Mouse (Mus musculus) midbrain, embryonic 15.5 days (tissue): ENCODE measurements around the gene Gm16223. TPM values are rescaled to one million over a fixed set of nuclear protein-coding genes. Genes with fewer than 3 reads are reported as not detected.
A peak's percentile ranks its signal among the peaks of the same experiment; 100 is the strongest.

ENCODE experiments used
- ATAC-seq: fragments of 200-750 bp; cut with Nextera tagmentation; replicated peaks from 2 replicates; pipeline ENCODE4 v1.8.0; 2017; ENCODE audit warnings: moderate TSS enrichment
- H3K27ac ChIP-seq: fragments of 300-500 bp; sonication (generic); 2 replicates; pipeline ENCODE4 v1.5.1; 2015; ENCODE audit warnings: mild to moderate bottlenecking, inconsistent platforms
- H3K27me3 ChIP-seq: fragments of 300-500 bp; sonication (generic); replicated peaks from 2 replicates; pipeline ENCODE4 v1.6.1; 2015; ENCODE audit warnings: inconsistent platforms
- H3K36me3 ChIP-seq: fragments of 300-500 bp; sonication (generic); replicated peaks from 2 replicates; pipeline ENCODE4 v1.6.1; 2015; ENCODE audit warnings: inconsistent platforms
- H3K4me1 ChIP-seq: fragments of 300-500 bp; sonication (generic); 2 replicates; pipeline ENCODE4 v1.6.1; 2015; ENCODE audit warnings: inconsistent platforms
- H3K4me2 ChIP-seq: fragments of 300-500 bp; sonication (generic); 2 replicates; pipeline ENCODE4 v1.6.1; 2015; ENCODE audit warnings: inconsistent platforms, mild to moderate bottlenecking, moderate library complexity
- H3K4me3 ChIP-seq: fragments of 300-500 bp; sonication (generic); 2 replicates; pipeline ENCODE4 v1.5.1; 2015; ENCODE audit warnings: mild to moderate bottlenecking, inconsistent platforms
- H3K9ac ChIP-seq: fragments of 300-500 bp; sonication (generic); 2 replicates; pipeline ENCODE4 v1.6.1; 2015; ENCODE audit warnings: mild to moderate bottlenecking, inconsistent platforms
- H3K9me3 ChIP-seq: fragments of 300-500 bp; sonication (generic); 2 replicates; pipeline ENCODE4 v1.6.1; 2016; ENCODE audit warnings: inconsistent platforms
- WGBS: fragments of 180-500 bp; shearing (Covaris S2); methylation state at CpG from one replicate; pipeline ENCODE4 v1.1.7; 2015; ENCODE audit warnings: mixed read lengths; 5-methylcytosine and 5-hydroxymethylcytosine counted together
- polyA plus RNA-seq: library from polyadenylated mRNA; unstranded; fragments of >200 nt; fragmentation: Nextera tagmentation; extraction: Ambion mirVana; gene quantifications from 2 replicates; pipeline ENCODE4 v1.2.1, GENCODE M21; 2015

The Gm16223 gene
- polyA plus RNA-seq = not detected in 2 replicates

GRCm38 (mm10) chr5:42067476-42068187, at the start of gene Gm16223:
Gene Gm16223, plus strand, starts transcription at chr5:42067960.
- H3K4me1 ChIP-seq = no peaks in the 10 kb centered on the region
- ATAC-seq = peak; percentile 75
- 49% methylated on average over 10 of the region's 10 CpGs for WGBS
- no peaks in the 10 kb centered on the region for H3K36me3 ChIP-seq
- H3K4me3 ChIP-seq = no peak within 1 kb of the TSS
- H3K9me3 ChIP-seq = no peaks in the 10 kb centered on the region
- H3K4me2 ChIP-seq = no peak within 1 kb of the TSS
- H3K9ac ChIP-seq = no peak within 1 kb of the TSS
- no peaks in the 10 kb centered on the region for H3K27me3 ChIP-seq
- peak within 1 kb of the TSS; percentile 10; the same call in 1 of the 2 replicates for H3K27ac ChIP-seq

- ATAC-seq = no peak
- H3K9me3 ChIP-seq = no peaks in the 10 kb centered on the region
- H3K36me3 ChIP-seq = no peaks in the 10 kb centered on the region
- WGBS = 82% methylated on average over 3 of the region's 3 CpGs
- no peak overlapping the region for H3K9ac ChIP-seq
- H3K27ac ChIP-seq = no peak overlapping the region
- no peaks in the 10 kb centered on the region for H3K4me1 ChIP-seq
- no peaks in the 10 kb centered on the region for H3K27me3 ChIP-seq
- no peak overlapping the region for H3K4me3 ChIP-seq
- H3K4me2 ChIP-seq = no peak overlapping the region
These were observed 45.7 kb upstream of the Gm16223 start for GRCm38 (mm10) chr5:42022029-42022428.

- 84% methylated on average over 1 of the region's 1 CpGs for WGBS
- no peak overlapping the region for H3K27ac ChIP-seq
- H3K9me3 ChIP-seq = no peaks in the 10 kb centered on the region
- H3K4me2 ChIP-seq = no peak overlapping the region
- no peaks in the 10 kb centered on the region for H3K36me3 ChIP-seq
- no peak for ATAC-seq
- H3K9ac ChIP-seq = no peak overlapping the region
- no peaks in the 10 kb centered on the region for H3K27me3 ChIP-seq
- H3K4me1 ChIP-seq = no peaks in the 10 kb centered on the region
- no peak overlapping the region for H3K4me3 ChIP-seq
These were observed 44.2 kb upstream of the Gm16223 start for GRCm38 (mm10) chr5:42023521-42023920.

- peak overlapping the region; percentile 61 for H3K27ac ChIP-seq
- H3K9me3 ChIP-seq = no peaks in the 10 kb centered on the region
- 41% methylated on average over 15 of the region's 15 CpGs for WGBS
- H3K27me3 ChIP-seq = no peaks in the 10 kb centered on the region
- H3K4me1 ChIP-seq = peaks cover 6% of the 10 kb centered on the region; the same call in 1 of the 2 replicates
- no peak overlapping the region; the same call in 1 of the 2 replicates for H3K4me2 ChIP-seq
- no peaks in the 10 kb centered on the region for H3K36me3 ChIP-seq
- H3K9ac ChIP-seq = no peak overlapping the region
- H3K4me3 ChIP-seq = no peak overlapping the region
- peak; percentile 90 for ATAC-seq
These were observed 31.2 kb upstream of the Gm16223 start for GRCm38 (mm10) chr5:42036388-42037082.

GRCm38 (mm10) chr5:42054636-42055035, 13.1 kb upstream of the Gm16223 start:
- no peaks in the 10 kb centered on the region for H3K4me1 ChIP-seq
- no peak overlapping the region for H3K27ac ChIP-seq
- H3K9me3 ChIP-seq = no peaks in the 10 kb centered on the region
- H3K9ac ChIP-seq = no peak overlapping the region
- no peak overlapping the region for H3K4me2 ChIP-seq
- ATAC-seq = no peak
- H3K4me3 ChIP-seq = no peak overlapping the region
- no peaks in the 10 kb centered on the region for H3K27me3 ChIP-seq
- 83% methylated on average over 4 of the region's 4 CpGs for WGBS
- no peaks in the 10 kb centered on the region for H3K36me3 ChIP-seq

GRCm38 (mm10) chr5:42055151-42055550, 12.6 kb upstream of the Gm16223 start:
- ATAC-seq = no peak
- H3K9ac ChIP-seq = no peak overlapping the region
- no peaks in the 10 kb centered on the region for H3K36me3 ChIP-seq
- WGBS = 92% methylated on average over 5 of the region's 5 CpGs
- no peak overlapping the region for H3K27ac ChIP-seq
- no peak overlapping the region for H3K4me3 ChIP-seq
- H3K9me3 ChIP-seq = no peaks in the 10 kb centered on the region
- H3K4me2 ChIP-seq = no peak overlapping the region
- H3K4me1 ChIP-seq = no peaks in the 10 kb centered on the region
- H3K27me3 ChIP-seq = no peaks in the 10 kb centered on the region

GRCm38 (mm10) chr5:42065090-42065489, 2.7 kb upstream of the Gm16223 start:
- Histone ChIP-seq H3K4me2 (no peak overlapping the region), H3K4me3 (no peak overlapping the region), H3K36me3 (no peaks in the 10 kb centered on the region), H3K27me3 (no peaks in the 10 kb centered on the region), H3K9ac (no peak overlapping the region), H3K27ac (no peak overlapping the region), H3K9me3 (no peaks in the 10 kb centered on the region), H3K4me1 (no peaks in the 10 kb centered on the region)
- 58% methylated on average over 2 of the region's 2 CpGs for WGBS
- ATAC-seq = no peak

GRCm38 (mm10) chr5:42067075-42067474, 685 bp upstream of the Gm16223 start:
- H3K9ac ChIP-seq = no peak overlapping the region
- no peaks in the 10 kb centered on the region for H3K9me3 ChIP-seq
- H3K4me1 ChIP-seq = no peaks in the 10 kb centered on the region
- H3K36me3 ChIP-seq = no peaks in the 10 kb centered on the region
- H3K4me2 ChIP-seq = no peak overlapping the region
- ATAC-seq = peak; percentile 12; the same call in 1 of the 2 replicates
- no peaks in the 10 kb centered on the region for H3K27me3 ChIP-seq
- H3K4me3 ChIP-seq = no peak overlapping the region
- WGBS = 70% methylated on average over 3 of the region's 3 CpGs
- H3K27ac ChIP-seq = no peak overlapping the region

GRCm38 (mm10) chr5:42068188-42068579, 424 bp downstream of the Gm16223 start:
- H3K36me3 ChIP-seq = no peaks in the 10 kb centered on the region
- H3K9ac ChIP-seq = no peak overlapping the region
- H3K4me3 ChIP-seq = no peak overlapping the region
- H3K27me3 ChIP-seq = no peaks in the 10 kb centered on the region
- ATAC-seq = peak; percentile 74
- no peak overlapping the region for H3K4me2 ChIP-seq
- 65% methylated on average over 1 of the region's 1 CpGs for WGBS
- peak overlapping the region; percentile 10; the same call in 1 of the 2 replicates for H3K27ac ChIP-seq
- no peaks in the 10 kb centered on the region for H3K9me3 ChIP-seq
- H3K4me1 ChIP-seq = no peaks in the 10 kb centered on the region

- H3K4me1 ChIP-seq = no peaks in the 10 kb centered on the region
- no peak overlapping the region for H3K4me3 ChIP-seq
- ATAC-seq = no peak
- H3K9me3 ChIP-seq = no peaks in the 10 kb centered on the region
- H3K9ac ChIP-seq = no peak overlapping the region
- H3K27me3 ChIP-seq = no peaks in the 10 kb centered on the region
- no peak overlapping the region for H3K4me2 ChIP-seq
- WGBS = 90% methylated on average over 5 of the region's 5 CpGs
- no peaks in the 10 kb centered on the region for H3K36me3 ChIP-seq
- H3K27ac ChIP-seq = no peak overlapping the region
These were observed 49.0 kb downstream of the Gm16223 start for GRCm38 (mm10) chr5:42116586-42117346.

GRCm38 (mm10) chr5:42125562-42125961, 57.8 kb downstream of the Gm16223 start:
- Histone ChIP-seq H3K36me3 (no peaks in the 10 kb centered on the region), H3K9ac (no peak overlapping the region), H3K4me3 (no peak overlapping the region), H3K4me2 (no peak overlapping the region), H3K4me1 (no peaks in the 10 kb centered on the region), H3K9me3 (no peaks in the 10 kb centered on the region), H3K27ac (no peak overlapping the region), H3K27me3 (no peaks in the 10 kb centered on the region)
- no peak for ATAC-seq

- 80% methylated on average over 3 of the region's 3 CpGs for WGBS
These were observed 87.9 kb downstream of the Gm16223 start for GRCm38 (mm10) chr5:42155626-42156025.

More at GRCm38 (mm10) chr5:42155626-42156025, 87.9 kb downstream of the Gm16223 start:
- no peak overlapping the region for H3K4me2 ChIP-seq
- no peak overlapping the region for H3K4me3 ChIP-seq
- ATAC-seq = no peak
- H3K9ac ChIP-seq = no peak overlapping the region
- no peaks in the 10 kb centered on the region for H3K36me3 ChIP-seq
- no peaks in the 10 kb centered on the region for H3K9me3 ChIP-seq
- H3K27ac ChIP-seq = no peak overlapping the region
- no peaks in the 10 kb centered on the region for H3K27me3 ChIP-seq
- H3K4me1 ChIP-seq = no peaks in the 10 kb centered on the region
